Mouse (Mus musculus) kidney, adult 10 weeks (tissue): ENCODE data around the gene Tm4sf1. TPM values are rescaled to one million over a fixed set of nuclear protein-coding genes. Genes with fewer than 3 reads are reported as not detected.

ENCODE experiments used
- polyA plus RNA-seq: library from polyadenylated mRNA; stranded (reverse); fragments of 350-450 nt; fragmentation: Illumina TruSeq; extraction: RNeasy Lipid Tissue Mini Kit (QIAGEN cat#74804); gene quantifications from one replicate; pipeline ENCODE4 v1.2.3, GENCODE M21; 2014; ENCODE audit warnings: low read depth, low replicate concordance

Gene Tm4sf1
- 169 TPM for polyA plus RNA-seq

DNA sequence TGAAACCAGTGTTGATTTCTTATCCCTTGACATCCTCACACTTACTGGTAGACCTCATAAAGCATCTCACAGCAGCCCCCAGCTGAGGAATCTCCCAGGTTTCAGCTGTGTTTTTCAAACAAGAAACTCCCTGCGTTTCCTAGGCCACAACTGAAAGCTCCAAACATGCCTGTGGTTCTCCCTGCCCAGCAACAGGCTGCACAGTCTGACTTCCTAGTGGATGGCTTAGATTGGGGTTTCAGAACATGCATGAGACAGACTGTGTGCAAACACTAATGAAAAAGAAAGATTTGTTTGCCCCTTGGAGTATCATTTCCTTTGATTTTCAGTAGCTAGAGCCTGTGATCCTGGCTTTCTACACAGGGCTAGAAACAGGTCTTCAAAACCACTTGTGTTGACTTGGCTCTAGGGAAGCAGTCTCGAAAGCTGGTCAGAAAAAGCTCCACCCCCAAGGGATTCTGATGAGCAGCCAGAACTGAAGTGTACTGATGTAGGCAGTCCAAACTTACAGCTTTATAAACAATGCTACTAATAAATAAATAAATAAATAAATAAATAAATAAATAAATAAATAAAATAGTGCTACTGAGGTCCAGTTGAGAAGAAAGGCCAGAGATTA, at the start of gene Tm4sf1:
Gene Tm4sf1 (minus strand): TSS at position 68 of the 619 bp plus-strand sequence.

Other genes starting within 250 kb of the Tm4sf1 start
- gene Tm4sf4, start 123.3 kb upstream of the Tm4sf1 start, polyA plus RNA-seq, result not detected